Mouse (Mus musculus) frontal cortex, postnatal 14 days (tissue): Measurements from ENCODE around the gene Col23a1.
A peak's percentile ranks its signal among the peaks of the same experiment; 100 is the strongest.
"Not testable (repeated sequence)": the region's sequence is repeated elsewhere in the genome, so short reads cannot be mapped to it uniquely, and the experiment has no call there.

Experiments
- DNase-seq, 2 experiments: peaks; one replicate each; pipeline ENCODE4 v3.0.0; 2022; ENCODE audit warnings: low spot score in 2 of 2

Col23a1 gene

GRCm38 (mm10) chr11:51587059-51587458, 297.3 kb downstream of the Col23a1 start:
- DNase-seq = no peak

- DNase-seq = no peak
These were observed 299.1 kb downstream of the Col23a1 start for GRCm38 (mm10) chr11:51588833-51589232.

GRCm38 (mm10) chr11:51590002-51590401, 300.3 kb downstream of the Col23a1 start:
- no peak for DNase-seq

- DNase-seq = no peak
These were observed 301.4 kb downstream of the Col23a1 start for GRCm38 (mm10) chr11:51591168-51591567.

- no peak for DNase-seq
These were observed 302.2 kb downstream of the Col23a1 start for GRCm38 (mm10) chr11:51591915-51592314.

GRCm38 (mm10) chr11:51593368-51593767, 303.6 kb downstream of the Col23a1 start:
- DNase-seq = no peak

GRCm38 (mm10) chr11:51593849-51594248, 304.1 kb downstream of the Col23a1 start:
- no peak for DNase-seq

GRCm38 (mm10) chr11:51594715-51595350, 305.1 kb downstream of the Col23a1 start:
- no peak for DNase-seq

- no peak for DNase-seq
These were observed 305.9 kb downstream of the Col23a1 start for GRCm38 (mm10) chr11:51595459-51596083.

GRCm38 (mm10) chr11:51597553-51597952, 307.8 kb downstream of the Col23a1 start:
- DNase-seq = no peak

GRCm38 (mm10) chr11:51602253-51602652, 312.5 kb downstream of the Col23a1 start:
- DNase-seq = no peak

GRCm38 (mm10) chr11:51605602-51606446, 316.1 kb downstream of the Col23a1 start:
- DNase-seq = peak; percentile 66 to 67

GRCm38 (mm10) chr11:51606447-51607095, 316.9 kb downstream of the Col23a1 start, which contains the start of gene Hnrnpab:
Gene Hnrnpab (minus strand): TSS chr11:51606847.
- peak; percentile 97 to 98 for DNase-seq

GRCm38 (mm10) chr11:51607096-51607738, 317.5 kb downstream of the Col23a1 start:
- no peak for DNase-seq

- no peak for DNase-seq
These were observed 319.7 kb downstream of the Col23a1 start for GRCm38 (mm10) chr11:51609266-51609909.

GRCm38 (mm10) chr11:51609940-51610339, 320.2 kb downstream of the Col23a1 start:
- DNase-seq = not testable (repeated sequence)

GRCm38 (mm10) chr11:51614256-51614655, 324.5 kb downstream of the Col23a1 start:
- DNase-seq = no peak

GRCm38 (mm10) chr11:51615129-51615528, 325.4 kb downstream of the Col23a1 start:
- no peak for DNase-seq

GRCm38 (mm10) chr11:51615601-51616000, 325.9 kb downstream of the Col23a1 start:
- DNase-seq = no peak

GRCm38 (mm10) chr11:51616113-51616512, 326.4 kb downstream of the Col23a1 start:
- DNase-seq = not testable (repeated sequence)

GRCm38 (mm10) chr11:51617693-51618092, 328.0 kb downstream of the Col23a1 start:
- DNase-seq = peak in 1 of 2 experiments; percentile 65
